Mouse (Mus musculus) heart, postnatal 10 days (tissue): ENCODE data around the gene Mob3a. TPM values are rescaled to one million over a fixed set of nuclear protein-coding genes. Genes with fewer than 3 reads are reported as not detected.

Experiments used
- DNase-seq, 2 experiments: peaks; one replicate each; pipeline ENCODE4 v3.0.0; 2021
- intact Hi-C: fragments of 180-260 bp; cut with DNase I; formaldehyde crosslinking; loops from one replicate; pipeline ENCODE4 v1.15.1; 2025
- total RNA-seq, 2 experiments: library from RNA; stranded (reverse); gene quantifications; 2 replicates each; pipeline ENCODE4 v1.2.3; 2021

Mob3a gene
- 10 to 100 TPM; 10.1 to 11.3 TPM for total RNA-seq

- intact Hi-C loops = loop anchor here (10.0 kb wide), 1 partner anchor 267 kb away; the partner anchor contains the start of gene Tcf3
Measured at GRCm38 (mm10) chr10:80701721-80702535, at the start of gene Mob3a, which contains the start of gene Izumo4. Mob3a (minus strand) TSS chr10:80701977. Izumo4 (plus strand) TSS chr10:80702184.

DNA sequence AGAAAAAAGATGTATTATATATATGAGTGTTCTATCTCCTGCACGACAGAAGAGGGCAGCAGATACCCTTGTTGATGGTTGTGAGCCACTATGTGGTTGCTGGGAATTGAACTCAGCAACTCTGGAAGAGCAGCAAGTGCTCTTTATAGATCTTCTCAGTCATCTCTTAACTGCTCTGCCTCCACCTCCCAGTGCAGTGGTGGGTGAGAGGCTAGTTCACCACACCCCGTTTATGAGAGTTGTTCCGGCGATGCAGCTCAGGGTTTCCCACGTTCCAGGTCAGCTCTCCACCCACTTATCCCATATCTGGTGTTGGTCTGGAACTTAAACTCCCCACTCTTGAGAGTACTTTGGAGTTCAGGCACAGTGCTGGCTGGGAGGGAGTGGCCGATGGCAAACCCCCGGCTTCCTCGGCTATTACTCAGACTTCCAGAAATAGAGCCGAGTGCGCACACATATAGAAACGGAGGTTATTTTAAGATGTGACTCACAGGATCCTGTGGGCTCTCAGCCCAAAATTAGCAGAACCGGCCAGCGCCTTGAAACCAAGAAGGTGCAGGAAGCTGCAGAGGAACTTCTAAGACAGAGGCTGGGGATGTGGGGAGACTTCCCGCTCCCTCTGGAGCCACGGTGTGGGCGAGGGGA, 49.5 kb upstream of the Mob3a start:
- peak; percentile 89 to 93 for DNase-seq
- intact Hi-C loops = no loop called here

More at GRCm38 (mm10) chr10:80701721-80702535, at the start of gene Mob3a, which contains the start of gene Izumo4:
- DNase-seq = peak; percentile 99

DNA sequence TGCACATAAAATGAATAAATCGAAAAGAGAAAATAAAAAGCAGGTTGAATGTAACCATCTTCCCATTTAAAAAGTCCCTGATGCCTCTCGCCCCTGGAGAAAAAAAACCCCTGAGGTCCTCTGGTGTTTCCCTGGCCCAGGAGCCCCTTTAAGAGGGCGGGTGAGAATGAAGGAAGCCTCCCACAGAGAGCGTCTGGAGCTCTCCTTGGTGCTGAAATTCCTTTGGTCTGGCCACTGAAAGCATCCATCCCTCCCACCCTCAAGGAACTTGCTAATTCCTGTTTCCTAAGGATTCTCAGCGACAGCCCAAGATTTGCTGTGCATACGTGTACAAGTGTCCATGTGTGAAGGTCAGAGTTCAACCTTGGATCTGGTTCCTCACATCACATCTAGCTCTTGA, 46.8 kb upstream of the Mob3a start:
- intact Hi-C loops = loop anchor here (2.0 to 5.0 kb wide), 2 partner anchors 59 to 68 kb away; partner anchors contain the start of gene Amh
- DNase-seq = peak; percentile 77 to 89

DNA sequence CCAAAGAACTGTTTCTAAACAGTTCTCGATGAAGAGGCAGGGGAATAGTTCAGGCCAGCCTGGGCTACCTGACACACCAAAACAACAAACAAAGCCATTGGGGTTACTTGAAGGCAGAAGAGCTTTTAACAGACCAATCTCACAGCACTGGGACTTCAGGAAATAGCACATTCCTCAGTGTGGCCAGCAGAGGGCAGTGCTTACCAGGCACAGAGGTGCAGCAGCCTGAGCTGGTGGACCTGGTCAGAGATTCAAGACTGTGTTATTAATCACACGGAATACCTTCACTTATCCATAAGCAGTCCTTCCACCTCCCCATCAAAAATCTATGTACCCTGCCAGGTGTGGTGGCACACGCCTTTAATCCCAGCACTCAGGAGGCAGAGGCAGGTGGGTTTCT, 45.6 kb upstream of the Mob3a start:
- peak; percentile 86 to 92 for DNase-seq
- intact Hi-C loops = loop anchor here (1.0 to 5.0 kb wide), 4 partner anchors 27 to 133 kb away; partner anchors contain the start of gene Amh

- peak; percentile 42 to 61 for DNase-seq
- intact Hi-C loops = loop anchor here (5.0 kb wide), 1 partner anchor 253 kb away; no protein-coding TSS in a partner anchor
Measured at GRCm38 (mm10) chr10:80744262-80744661, 42.5 kb upstream of the Mob3a start.

DNA sequence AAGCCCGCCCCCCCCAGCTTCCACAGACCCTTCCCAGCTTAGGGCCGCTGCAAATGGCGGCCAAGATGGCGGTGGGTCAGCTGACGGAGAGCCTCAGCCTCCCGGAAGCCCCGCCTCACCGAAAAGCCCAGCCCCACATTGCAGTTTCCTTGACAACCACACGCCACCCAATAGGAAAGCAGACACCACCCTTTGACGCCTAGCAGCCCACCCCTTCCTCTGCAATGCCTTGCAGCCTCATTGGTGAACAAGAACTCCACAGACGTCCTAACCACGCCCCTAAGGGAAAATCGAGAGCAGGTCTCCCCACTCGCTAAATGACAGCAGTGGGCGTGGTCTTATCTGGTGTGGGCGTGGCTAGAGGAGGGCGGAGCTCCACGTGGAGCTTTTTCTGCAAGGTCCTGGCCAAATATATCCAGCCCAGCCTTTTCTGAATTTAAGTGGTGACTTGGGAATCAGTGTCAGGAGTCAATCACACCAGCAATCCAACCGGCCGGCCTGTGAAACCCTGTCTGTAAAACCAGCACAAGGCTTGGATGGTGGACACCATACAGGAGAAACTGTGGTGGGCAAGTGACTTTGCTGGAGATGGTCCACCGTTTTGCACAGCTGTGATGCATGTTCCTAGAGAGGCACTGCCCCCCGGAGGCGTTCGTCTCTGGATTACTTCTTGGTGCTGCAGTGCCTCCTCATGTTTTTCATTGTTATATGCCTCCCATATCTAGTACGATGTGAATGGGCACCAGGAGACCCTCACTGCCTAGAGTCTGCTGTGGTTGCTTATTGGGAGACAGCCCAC, 40.6 kb upstream of the Mob3a start, which contains the start of gene Ap3d1:
TSS of gene Ap3d1 (minus strand) at position 85 of the 799 bp plus-strand sequence.
- DNase-seq = peak; percentile 99
- intact Hi-C loops = loop anchor here (5.0 kb wide), 1 partner anchor 255 kb away; no protein-coding TSS in a partner anchor

DNA sequence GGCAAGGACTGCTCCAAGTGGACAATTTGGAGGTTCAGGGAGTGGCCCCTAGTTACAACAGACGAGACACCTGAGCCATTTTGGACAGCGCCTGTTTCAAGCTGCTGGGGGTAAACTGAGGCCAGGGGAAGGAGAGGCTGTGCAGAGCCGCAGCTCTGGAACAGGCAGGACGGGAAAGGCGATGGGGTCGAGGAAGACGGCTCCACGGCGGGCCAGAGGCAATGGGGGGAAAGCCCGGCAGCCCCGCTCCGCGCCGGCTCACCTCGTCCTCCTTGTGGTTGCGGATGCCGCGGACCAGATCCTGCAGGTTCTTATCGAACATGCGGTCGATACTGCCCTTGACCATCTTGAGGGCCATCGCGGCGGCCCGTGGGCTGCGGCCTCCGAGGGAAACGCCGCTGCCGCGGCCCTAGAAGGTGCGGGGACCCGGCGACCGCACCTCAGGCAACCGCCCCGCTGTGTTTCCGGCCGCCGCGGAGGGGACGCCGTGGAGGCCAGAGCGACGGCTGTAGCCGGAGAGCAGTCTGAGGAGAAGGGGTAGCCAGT, 39.9 kb upstream of the Mob3a start:
- intact Hi-C loops = loop anchor here (5.0 kb wide), 1 partner anchor 256 kb away; no protein-coding TSS in a partner anchor
- no peak for DNase-seq

- peak in 1 of 2 experiments; percentile 37 for DNase-seq
- intact Hi-C loops = loop anchor here (5.0 kb wide), 1 partner anchor 256 kb away; no protein-coding TSS in a partner anchor
Measured at GRCm38 (mm10) chr10:80741146-80741545, 39.4 kb upstream of the Mob3a start.

DNA sequence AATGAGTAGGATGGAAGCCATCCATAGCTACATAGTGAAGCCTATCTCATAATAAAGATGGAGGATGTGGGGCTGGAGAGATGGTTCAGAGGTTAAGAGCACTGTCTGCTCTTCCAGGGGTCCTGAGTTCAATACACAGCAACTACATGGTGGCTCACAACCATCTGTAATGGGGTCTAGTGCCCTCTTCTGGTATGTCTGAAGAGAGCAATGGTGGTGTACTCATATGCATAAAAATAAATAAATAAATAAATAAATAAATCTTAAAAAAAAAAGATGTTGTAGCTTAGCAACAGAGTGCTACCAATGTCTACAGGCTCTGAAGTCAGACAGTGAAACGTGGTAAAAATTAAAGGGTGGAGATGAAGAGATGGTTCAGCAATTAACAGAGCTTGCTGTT, 36.9 kb upstream of the Mob3a start:
- intact Hi-C loops = no loop called here

DNA sequence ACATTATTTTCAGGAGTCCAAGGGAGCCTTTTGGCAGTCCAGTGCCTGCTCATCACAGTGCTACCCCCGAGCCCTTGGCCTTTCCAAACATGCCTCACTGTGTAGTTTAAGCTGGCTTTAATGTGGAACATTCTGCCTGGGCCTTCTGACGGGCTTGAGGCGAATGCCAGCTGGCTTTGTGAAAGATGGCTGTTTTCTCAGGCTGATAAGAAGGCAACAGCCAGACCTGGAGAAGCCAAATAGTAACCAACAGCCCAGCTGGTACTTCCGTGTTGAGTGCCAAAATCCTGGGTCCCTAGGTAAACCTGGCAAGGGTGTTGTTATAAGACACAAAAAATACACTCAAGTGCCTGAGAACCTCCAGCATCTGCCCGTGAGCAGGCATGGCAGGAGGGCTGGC, 35.0 kb upstream of the Mob3a start:
- intact Hi-C loops = no loop called here
- peak in 1 of 2 experiments; percentile 31 for DNase-seq

More for the DNA sequence above, 36.9 kb upstream of the Mob3a start:
- no peak for DNase-seq

DNA sequence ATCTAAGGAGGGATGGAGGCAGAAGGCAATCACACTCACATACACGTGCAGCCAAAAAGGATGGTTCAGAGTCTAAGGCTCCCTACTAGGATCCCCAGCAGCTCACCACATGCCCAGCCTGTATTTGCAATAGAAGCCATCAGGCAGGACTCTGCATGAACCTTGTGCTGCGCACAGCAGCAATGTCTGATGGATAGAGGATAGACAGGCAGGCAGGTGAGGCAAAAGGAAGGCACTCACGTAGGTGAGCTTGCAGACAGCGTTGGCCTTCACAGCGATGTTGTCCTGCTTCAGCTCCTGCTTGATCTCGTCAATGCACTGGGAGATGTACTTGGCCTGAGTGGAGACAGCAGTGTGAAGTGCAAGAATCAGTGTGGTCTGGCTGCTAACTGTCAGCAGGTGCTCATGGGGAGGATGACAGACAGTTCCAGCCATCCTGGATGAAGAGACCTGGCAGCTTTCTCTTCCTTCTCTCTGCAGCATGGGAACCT, 30.9 kb upstream of the Mob3a start:
- no peak for DNase-seq
- intact Hi-C loops = no loop called here

- intact Hi-C loops = no loop called here
- no peak for DNase-seq
Measured at GRCm38 (mm10) chr10:80727369-80728127, 25.8 kb upstream of the Mob3a start.

- DNase-seq = no peak
- intact Hi-C loops = no loop called here
Measured at GRCm38 (mm10) chr10:80717281-80717680, 15.5 kb upstream of the Mob3a start.

DNA sequence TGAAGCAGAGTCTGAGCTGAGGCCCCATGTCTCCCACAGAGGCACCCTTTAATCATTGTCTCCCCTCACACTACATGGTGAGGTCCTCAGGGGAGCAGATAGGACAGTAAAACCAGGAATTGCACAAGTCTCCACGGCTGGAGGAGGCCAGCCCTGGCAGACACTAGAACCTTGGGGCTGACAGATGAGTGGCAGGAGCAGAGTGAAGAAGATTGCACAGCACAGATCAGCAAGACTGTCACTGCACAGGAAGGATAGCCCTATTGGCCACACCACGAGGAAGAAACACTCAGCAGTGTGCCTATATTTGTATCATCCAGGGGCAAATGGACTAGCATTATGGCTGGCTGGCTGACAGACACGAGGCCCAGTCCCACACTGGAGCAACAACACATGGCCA, 9.1 kb upstream of the Mob3a start:
- DNase-seq = no peak
- intact Hi-C loops = no loop called here

DNA sequence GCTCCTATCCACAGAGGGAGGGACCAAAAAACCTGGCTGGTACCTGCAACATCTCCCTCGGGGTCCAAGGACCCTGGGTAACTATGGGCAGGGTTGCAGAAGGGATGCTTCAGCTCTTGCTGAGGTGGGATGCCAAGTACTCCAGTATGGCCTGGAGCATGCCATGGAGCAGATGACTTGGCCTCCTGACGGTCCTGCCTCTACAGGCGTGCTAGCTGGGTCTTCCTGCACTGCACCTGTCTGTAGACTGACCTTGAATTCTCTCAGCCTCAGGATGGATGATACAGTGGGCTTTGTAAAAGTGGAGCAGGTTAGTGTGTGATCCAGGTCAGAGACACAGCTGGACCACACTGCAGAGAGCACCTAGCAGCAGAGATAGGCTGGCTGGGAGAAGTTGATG, 3.7 kb upstream of the Mob3a start:
- intact Hi-C loops = loop anchor here (10.0 kb wide), 1 partner anchor 271 kb away; the partner anchor contains the start of gene Tcf3
- DNase-seq = no peak

DNA sequence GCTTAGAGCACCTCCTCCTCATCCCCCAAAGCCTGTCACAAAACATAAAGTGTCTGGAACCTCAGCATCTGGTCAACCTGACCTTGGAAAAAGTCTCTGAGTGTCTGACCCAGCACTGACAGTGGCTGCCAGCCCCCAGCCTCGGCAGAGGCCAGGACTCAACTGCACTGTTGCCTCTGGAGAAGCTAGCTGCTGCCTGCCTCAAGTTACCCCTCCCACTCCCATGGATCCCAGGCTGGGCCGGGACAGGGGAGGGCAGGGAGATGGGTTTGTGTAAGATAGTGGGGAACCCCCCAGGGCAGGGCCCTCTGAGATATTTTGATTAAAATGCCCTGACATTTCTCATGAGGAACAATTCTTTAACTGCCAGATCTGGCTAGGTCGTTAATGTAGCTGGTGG, 3.3 kb upstream of the Mob3a start:
- no peak for DNase-seq
- intact Hi-C loops = loop anchor here (10.0 kb wide), 1 partner anchor 270 kb away; the partner anchor contains the start of gene Tcf3

DNA sequence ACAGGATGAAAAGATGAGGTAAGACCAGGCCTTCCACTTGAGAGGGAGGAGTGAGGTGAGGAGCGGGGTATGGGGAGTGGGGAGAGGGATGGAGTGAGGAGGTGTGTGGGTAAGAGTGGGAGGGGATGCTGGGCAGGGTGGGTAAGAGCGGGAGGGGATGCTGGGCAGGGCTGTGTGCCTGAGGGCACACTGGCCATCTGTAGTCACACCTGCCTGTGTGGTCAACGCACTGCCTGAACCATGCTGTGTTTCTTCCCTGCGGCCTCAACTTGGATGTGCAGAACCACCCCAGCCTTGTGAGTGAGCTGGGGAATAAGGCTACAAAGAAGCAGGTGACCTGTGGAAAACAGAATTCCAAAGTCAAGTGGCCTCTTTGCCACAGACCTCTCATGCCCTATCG, 2.6 kb upstream of the Mob3a start:
- no peak for DNase-seq
- intact Hi-C loops = loop anchor here (10.0 kb wide), 1 partner anchor 270 kb away; the partner anchor contains the start of gene Tcf3

- intact Hi-C loops = loop anchor here (10.0 kb wide), 1 partner anchor 269 kb away; the partner anchor contains the start of gene Tcf3
- DNase-seq = no peak
Measured at GRCm38 (mm10) chr10:80703643-80704042, 1.9 kb upstream of the Mob3a start.
